Mouse (Mus musculus): ENCODE measurements around the gene Gm20538.

GRCm38 (mm10) chr19:44502741-44503140 lies 49.9 kb downstream of the Gm20538 start:
- no peak for TF ChIP-seq POLR2A (IDR thresholded peaks at IDR 0.05; ENCODE audit: borderline replicate concordance, insufficient read depth, low read length)
- no peak for TF ChIP-seq CTCF (IDR thresholded peaks at IDR 0.05; ENCODE audit: borderline replicate concordance, insufficient read depth, low read depth, low read length)

All from cerebellum, adult 2 months (tissue).